Mouse (Mus musculus) MEL (cell line): ENCODE measurements around the gene Ncoa6. TPM values are rescaled to one million over a fixed set of nuclear protein-coding genes. Genes with fewer than 3 reads are reported as not detected.

Source experiments
- DNase-seq: peaks from one replicate; pipeline ENCODE4 v3.0.0; 2011; ENCODE audit warnings: low read depth, low spot score
- H3K27ac ChIP-seq: 2 replicates; pipeline ENCODE4 v1.5.1; 2012; ENCODE audit warnings: low read depth, mild to moderate bottlenecking, control low read depth, low read length, moderate library complexity; ENCODE audit not compliant: control insufficient read depth
- H3K27me3 ChIP-seq, 2 experiments: fragments of 150-350 bp in 1 of 2; sonication (generic) in 1 of 2; 2 replicates each; pipeline ENCODE4 v1.6.1; 2012; ENCODE audit warnings: low read length in 2 of 2, mild to moderate bottlenecking in 2 of 2, improper control_type of control experiment in 1 of 2, moderate library complexity in 1 of 2; ENCODE audit not compliant: insufficient read depth in 2 of 2, control insufficient read depth in 1 of 2
- H3K36me3 ChIP-seq, 2 experiments: 2 replicates each; pipeline ENCODE4 v1.6.1; 2012 to 2014; ENCODE audit warnings: low read length in 2 of 2, improper control_type of control experiment in 1 of 2, inconsistent platforms in 1 of 2, mild to moderate bottlenecking in 1 of 2; ENCODE audit not compliant: insufficient read depth in 2 of 2, control insufficient read depth in 1 of 2
- H3K4me1 ChIP-seq, 2 experiments: fragments of 150-350 bp in 1 of 2; sonication (generic) in 1 of 2; 2 replicates each; pipeline ENCODE4 v1.6.1; 2012; ENCODE audit warnings: low read length in 2 of 2, improper control_type of control experiment in 1 of 2, mild to moderate bottlenecking in 1 of 2; ENCODE audit not compliant: insufficient read depth in 2 of 2, control insufficient read depth in 1 of 2
- H3K4me3 ChIP-seq, 2 experiments: fragments of 150-350 bp in 1 of 2; sonication (generic) in 1 of 2; 2 replicates each; pipeline ENCODE4 v1.5.1; 2012; ENCODE audit warnings: low read depth in 2 of 2, low read length in 2 of 2, mild to moderate bottlenecking in 2 of 2, moderate library complexity in 2 of 2, control low read depth in 1 of 2, improper control_type of control experiment in 1 of 2; ENCODE audit not compliant: control insufficient read depth in 1 of 2, insufficient read depth in 1 of 2
- H3K79me2 ChIP-seq: 2 replicates; pipeline ENCODE4 v1.6.1; 2012; ENCODE audit warnings: mild to moderate bottlenecking, low read length, moderate library complexity; ENCODE audit not compliant: control insufficient read depth, poor library complexity, insufficient read depth
- H3K9ac ChIP-seq: 2 replicates; pipeline ENCODE4 v1.6.1; 2012; ENCODE audit warnings: low read depth, mild to moderate bottlenecking, control low read depth, low read length, moderate library complexity; ENCODE audit not compliant: control insufficient read depth, poor library complexity, severe bottlenecking
- H3K9me3 ChIP-seq: fragments of 150-350 bp; sonication (generic); replicated peaks from 2 replicates; pipeline ENCODE4 v1.6.1; 2012; ENCODE audit warnings: mild to moderate bottlenecking, low read length, improper control_type of control experiment, moderate library complexity; ENCODE audit not compliant: insufficient read depth
- BHLHE40 ChIP-seq: IDR thresholded peaks from 2 replicates; pipeline ENCODE4 v1.6.1; 2012; ENCODE audit warnings: low read depth, mild to moderate bottlenecking, inconsistent platforms, low read length, improper control_type of control experiment, borderline replicate concordance
- CTCF ChIP-seq, 3 experiments: IDR thresholded peaks in 2 of 3; conservative IDR thresholded peaks in 1 of 3; 2 replicates each; pipeline ENCODE4 v1.5.1; 2011 to 2012; ENCODE audit warnings: low read length in 3 of 3, low read depth in 2 of 3, mild to moderate bottlenecking in 2 of 3, improper control_type of control experiment in 1 of 3, inconsistent platforms in 1 of 3, mixed read lengths in 1 of 3, moderate library complexity in 1 of 3; ENCODE audit not compliant: control insufficient read depth in 1 of 3, insufficient read depth in 1 of 3, poor library complexity in 1 of 3, severe bottlenecking in 1 of 3
- E2F4 ChIP-seq: IDR thresholded peaks from 2 replicates; pipeline ENCODE4 v1.6.1; 2011; ENCODE audit warnings: low read depth, low read length, improper control_type of control experiment, borderline replicate concordance
- ELF1 ChIP-seq: IDR thresholded peaks from 2 replicates; pipeline ENCODE4 v1.6.1; 2014; ENCODE audit warnings: low read depth, mild to moderate bottlenecking, inconsistent platforms, low read length, improper control_type of control experiment, moderate library complexity
- EP300 ChIP-seq, 2 experiments: IDR thresholded peaks; 2 replicates each; pipeline ENCODE4 v1.6.1; 2011; ENCODE audit warnings: improper control_type of control experiment in 2 of 2, low read length in 2 of 2, low read depth in 1 of 2, mild to moderate bottlenecking in 1 of 2
- ETS1 ChIP-seq: IDR thresholded peaks from 2 replicates; pipeline ENCODE4 v1.6.1; 2012; ENCODE audit warnings: low read depth, mild to moderate bottlenecking, inconsistent platforms, low read length, improper control_type of control experiment, moderate library complexity
- GATA1 ChIP-seq: IDR thresholded peaks from 2 replicates; pipeline ENCODE4 v1.6.1; 2011; ENCODE audit warnings: low read depth, low read length, improper control_type of control experiment
- JUND ChIP-seq: IDR thresholded peaks from 2 replicates; pipeline ENCODE4 v1.6.1; 2011; ENCODE audit warnings: low read depth, mild to moderate bottlenecking, improper control_type of control experiment, low read length
- MAX ChIP-seq: IDR thresholded peaks from 2 replicates; pipeline ENCODE4 v1.6.1; 2011; ENCODE audit warnings: low read length, improper control_type of control experiment
- MAZ ChIP-seq: IDR thresholded peaks from 2 replicates; pipeline ENCODE4 v1.6.1; 2012; ENCODE audit warnings: low read depth, mild to moderate bottlenecking, inconsistent platforms, low read length, improper control_type of control experiment
- MEF2A ChIP-seq: IDR thresholded peaks from 2 replicates; pipeline ENCODE4 v1.6.1; 2014; ENCODE audit warnings: low read depth, mild to moderate bottlenecking, inconsistent platforms, low read length, improper control_type of control experiment; ENCODE audit not compliant: poor library complexity, insufficient replicate concordance, severe bottlenecking; ENCODE audit errors: extremely low read depth
- MXI1 ChIP-seq: IDR thresholded peaks from 2 replicates; pipeline ENCODE4 v1.6.1; 2011; ENCODE audit warnings: mild to moderate bottlenecking, low read depth, low read length, improper control_type of control experiment
- MYB ChIP-seq: IDR thresholded peaks from 2 replicates; pipeline ENCODE4 v1.6.1; 2011; ENCODE audit warnings: mild to moderate bottlenecking, low read depth, low read length, improper control_type of control experiment
- MYC ChIP-seq: IDR thresholded peaks from 2 replicates; pipeline ENCODE4 v1.6.1; 2011; ENCODE audit warnings: low read depth, mild to moderate bottlenecking, low read length, improper control_type of control experiment, moderate library complexity
- POLR2A ChIP-seq, 2 experiments: IDR thresholded peaks; 2 replicates each; pipeline ENCODE4 v1.6.1; 2011 to 2012; ENCODE audit warnings: low read length in 2 of 2, mild to moderate bottlenecking in 2 of 2, control low read depth in 1 of 2, improper control_type of control experiment in 1 of 2, low read depth in 1 of 2, moderate library complexity in 1 of 2; ENCODE audit not compliant: control insufficient read depth in 1 of 2, insufficient read depth in 1 of 2, poor library complexity in 1 of 2
- POLR2AphosphoS2 ChIP-seq: IDR thresholded peaks from 2 replicates; pipeline ENCODE4 v1.6.1; 2011; ENCODE audit warnings: low read length, improper control_type of control experiment
- RAD21 ChIP-seq: IDR thresholded peaks from 2 replicates; pipeline ENCODE4 v1.6.1; 2011; ENCODE audit warnings: mild to moderate bottlenecking, low read depth, low read length, improper control_type of control experiment
- RCOR1 ChIP-seq: IDR thresholded peaks from 2 replicates; pipeline ENCODE4 v1.6.1; 2012; ENCODE audit warnings: low read depth, mild to moderate bottlenecking, inconsistent platforms, low read length, improper control_type of control experiment
- SIN3A ChIP-seq: IDR thresholded peaks from 2 replicates; pipeline ENCODE4 v1.6.1; 2012; ENCODE audit warnings: low read length, improper control_type of control experiment, inconsistent platforms
- SMC3 ChIP-seq: IDR thresholded peaks from 2 replicates; pipeline ENCODE4 v1.6.1; 2011; ENCODE audit warnings: low read depth, low read length, improper control_type of control experiment
- TAL1 ChIP-seq: IDR thresholded peaks from 2 replicates; pipeline ENCODE4 v1.6.1; 2012; ENCODE audit warnings: mild to moderate bottlenecking, inconsistent platforms, low read length, moderate library complexity, mixed read lengths
- TBP ChIP-seq: IDR thresholded peaks from 2 replicates; pipeline ENCODE4 v1.8.0; 2011; ENCODE audit warnings: low read depth, low read length, improper control_type of control experiment
- UBTF ChIP-seq: IDR thresholded peaks from 2 replicates; pipeline ENCODE4 v1.6.1; 2012; ENCODE audit warnings: low read depth, mild to moderate bottlenecking, inconsistent platforms, low read length, improper control_type of control experiment, moderate library complexity, borderline replicate concordance; ENCODE audit not compliant: insufficient read depth
- USF1 ChIP-seq: IDR thresholded peaks from 2 replicates; pipeline ENCODE4 v1.6.1; 2014; ENCODE audit warnings: low read depth, mild to moderate bottlenecking, inconsistent platforms, low read length, improper control_type of control experiment, moderate library complexity
- ZC3H11A ChIP-seq: IDR thresholded peaks from 2 replicates; pipeline ENCODE4 v1.6.1; 2012; ENCODE audit warnings: low read depth, mild to moderate bottlenecking, inconsistent platforms, low read length, improper control_type of control experiment
- ZKSCAN1 ChIP-seq: IDR thresholded peaks from 2 replicates; pipeline ENCODE4 v1.6.1; 2012; ENCODE audit warnings: low read depth, mild to moderate bottlenecking, inconsistent platforms, low read length, improper control_type of control experiment, moderate library complexity
- ZMIZ1 ChIP-seq: IDR thresholded peaks from 2 replicates; pipeline ENCODE4 v1.6.1; 2012; ENCODE audit warnings: low read depth, mild to moderate bottlenecking, inconsistent platforms, low read length, improper control_type of control experiment, moderate library complexity
- polyA plus RNA-seq, 2 experiments: library from polyadenylated mRNA; stranded (reverse) in 1 of 2; unstranded in 1 of 2; fragments of >175 nt in 1 of 2; fragments of >200 nt in 1 of 2; gene quantifications; 2 replicates each; pipeline versions ENCODE4 v1.2.1 to v1.2.4; 2012; ENCODE audit warnings: low replicate concordance in 2 of 2, low read depth in 1 of 2; ENCODE audit not compliant: insufficient read length in 2 of 2, insufficient read depth in 1 of 2, missing spikeins in 1 of 2
- total RNA-seq: library from RNA; depleted of rRNA; stranded (reverse); fragments of 300-350 nt; gene quantifications from 2 replicates; pipeline ENCODE4 v1.2.3, GENCODE M21; 2012

Ncoa6 gene
- total and polyA plus RNA-seq, 3 experiments, result 4.0 to 29.7 TPM; not detected in 1

DNA sequence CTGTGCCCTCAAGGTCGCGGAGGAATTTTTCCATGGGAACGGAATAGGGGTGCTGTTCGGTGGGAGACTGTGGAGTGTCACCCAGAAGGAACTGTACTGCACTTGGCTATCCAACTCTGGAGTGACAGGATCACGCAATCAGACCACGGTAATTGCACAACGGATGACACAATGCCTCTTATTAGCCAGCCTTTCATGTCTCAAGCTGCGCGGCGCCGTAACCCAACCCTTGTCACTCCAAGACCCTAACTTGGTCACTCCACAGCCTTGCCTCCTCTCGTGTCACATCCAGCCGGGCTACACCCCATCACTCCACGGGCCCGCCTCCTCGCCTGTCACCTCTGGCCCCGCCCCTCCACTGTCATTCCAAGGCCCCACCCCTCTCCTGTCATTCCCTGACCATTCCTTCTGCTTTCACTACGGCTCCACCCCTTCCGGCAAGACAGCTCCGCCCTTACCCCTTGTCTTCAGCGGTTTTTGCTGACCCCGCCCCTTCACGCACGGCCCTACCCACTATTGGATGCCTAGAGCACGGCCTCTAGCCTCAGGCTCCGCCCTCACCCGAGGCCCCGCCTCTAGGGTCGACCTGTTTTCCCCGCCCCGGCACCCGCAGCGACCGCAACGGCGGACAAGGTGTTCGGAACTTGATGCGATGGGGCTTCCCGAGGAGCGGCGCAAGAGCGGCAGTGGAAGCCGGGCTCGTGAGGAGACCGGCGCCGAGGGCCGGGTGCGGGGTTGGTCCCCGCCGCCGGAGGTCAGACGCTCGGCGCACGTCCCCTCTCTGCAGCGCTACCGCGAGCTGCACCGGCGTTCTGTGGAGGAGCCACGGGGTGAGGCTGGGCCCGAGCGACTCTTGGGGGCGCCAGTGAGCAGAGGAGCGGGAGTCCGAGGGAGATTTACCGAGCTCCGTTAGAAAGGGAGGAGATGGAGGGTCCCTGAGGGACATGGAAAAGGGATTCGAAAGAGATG lies 44.0 kb upstream of the Ncoa6 start, which contains the start of the genes Acss2 and Ggt7 (continued):
- TF ChIP-seq ELF1 (0 out of 2 replicates have a peak, but pooled peaks have one; percentile 22), UBTF (0 out of 2 replicates have a peak, but pooled peaks have one; percentile 79), USF1 (0 out of 2 replicates have a peak, but pooled peaks have one; percentile 2), ZMIZ1 (no peak), ETS1 (no peak)

DNA sequence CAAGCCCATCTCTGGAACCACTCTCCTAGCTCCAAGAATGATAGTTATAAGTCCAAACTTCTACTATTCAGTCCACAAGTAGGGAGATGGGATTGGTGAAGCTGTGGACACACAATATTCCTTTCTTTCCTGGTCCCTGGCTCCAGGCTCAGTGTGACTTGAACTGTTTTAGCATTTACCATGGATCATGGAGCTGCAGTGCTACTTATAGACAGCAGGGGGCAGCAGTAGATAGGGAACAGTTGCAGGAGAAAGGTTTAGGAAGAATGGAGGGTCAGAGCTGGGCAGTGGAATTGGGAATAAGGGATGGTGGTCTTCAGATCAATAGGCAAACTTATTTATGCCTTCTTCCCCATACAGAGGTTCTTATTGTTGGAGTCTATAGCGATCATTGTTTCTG lies 42.2 kb upstream of the Ncoa6 start:
- H3K9ac ChIP-seq, result no peak overlapping the region
- H3K27me3 ChIP-seq, result no peaks in the 10 kb centered on the region
- peak; percentile 66 for DNase-seq
- TF ChIP-seq SIN3A (peak; percentile 60; the same call in 1 of the 2 replicates), ELF1 (no peak), CTCF (IDR thresholded peaks at IDR 0.05 in 2 of 3, conservative IDR thresholded peaks at IDR 0.05 in 1 of 3; ENCODE audit: control insufficient read depth in 1 of 3, insufficient read depth in 1 of 3, low read depth in 2 of 3, low read length in 3 of 3, poor library complexity in 1 of 3, severe bottlenecking in 1 of 3) (peak; percentile 73 to 100 (median 97)), RCOR1 (no peak), MYB (no peak), TAL1 (no peak), MXI1 (0 out of 2 replicates have a peak, but pooled peaks have one; percentile 25), POLR2A (IDR thresholded peaks at IDR 0.05; ENCODE audit: control insufficient read depth in 1 of 2, insufficient read depth in 1 of 2, low read depth in 1 of 2, low read length in 2 of 2, poor library complexity in 1 of 2) (no peak), BHLHE40 (0 out of 2 replicates have a peak, but pooled peaks have one; percentile 13), TBP (no peak), MYC (no peak), RAD21 (peak; percentile 100), SMC3 (peak; percentile 100), E2F4 (no peak), MEF2A (no peak), USF1 (no peak), ZC3H11A (peak; percentile 100), UBTF (no peak), JUND (no peak), POLR2AphosphoS2 (no peak), EP300 (IDR thresholded peaks at IDR 0.05; ENCODE audit: low read depth in 1 of 2, low read length in 2 of 2) (no peak), MAZ (no peak), ZKSCAN1 (no peak), GATA1 (no peak), MAX (no peak)
- H3K36me3 ChIP-seq, result peaks cover 0 to 2% of the 10 kb centered on the region in 2 experiments; a peak in 1 of 4 replicates
- H3K9me3 ChIP-seq, result no peaks in the 10 kb centered on the region
- H3K27ac ChIP-seq, result no peak overlapping the region
- peaks cover 2% of the 10 kb centered on the region; the same call in 1 of the 2 replicates for H3K79me2 ChIP-seq
- no peak overlapping the region for H3K4me3 ChIP-seq
- peaks cover 2 to 3% of the 10 kb centered on the region in 2 experiments; a peak in 3 of 4 replicates for H3K4me1 ChIP-seq
